Comparison of ENCODE assay signal across 9 mouse cellular contexts in genomic region chr8:126585561-126586031, GRCm38 (mm10). TPM values are rescaled to one million over a fixed set of nuclear protein-coding genes. Genes with fewer than 3 reads are reported as not detected.
A peak's percentile ranks its signal among the peaks of the same experiment; 100 is the strongest.
DNase-seq lines count a peak whose midpoint lies in the region; ATAC-seq and TF ChIP-seq lines count a peak whose summit lies in the region.
"Had no signal": no experiment of that assay in that cellular context is flagged by ENCODE, and none has a peak within 500 bp of the region (broad histone marks: within the 10 kb centered on the region; RNA-seq: fewer than 3 reads in every experiment).

No protein-coding gene starts in this region.

- 0 out of 2 replicates have a peak overlapping the region, but pooled peaks have one; percentile 1 for H3K4me3 ChIP-seq in embryonic facial prominence, embryonic 15.5 days (replicated peaks)
- H3K4me3 ChIP-seq in intestine, embryonic 14.5 days (ENCODE audit: low read depth, low read length): 0 out of 2 replicates have a peak overlapping the region, but pooled peaks have one; percentile 0
- no peak overlapping the region for H3K4me3 ChIP-seq in midbrain, postnatal 0 days (ENCODE audit: low read depth, low read length)

- H3K4me2 ChIP-seq in embryonic facial prominence, embryonic 15.5 days (replicated peaks): peak overlapping the region; percentile 85; the same call in 1 of the 2 replicates
- 0 out of 2 replicates have a peak overlapping the region, but pooled peaks have one; percentile 97 for H3K4me2 ChIP-seq in intestine, embryonic 14.5 days (ENCODE audit: low read length)
- peak overlapping the region; percentile 4; the same call in 1 of the 2 replicates for H3K4me2 ChIP-seq in midbrain, postnatal 0 days (ENCODE audit: low read depth, low read length, poor library complexity, severe bottlenecking)

- H3K27ac ChIP-seq in embryonic facial prominence, embryonic 15.5 days (replicated peaks): peak overlapping the region; percentile 96
- H3K27ac ChIP-seq in intestine, embryonic 14.5 days (ENCODE audit: low read depth): peak overlapping the region; percentile 97; the same call in 1 of the 2 replicates
- H3K27ac ChIP-seq in midbrain, postnatal 0 days (ENCODE audit: low read depth, low read length): no peak overlapping the region

- DNase-seq in cerebellum, postnatal 25 days: peak; percentile 36
- no peak for DNase-seq in cerebellum, adult 11 months
- peak; percentile 90 for DNase-seq in CD4-positive helper T cell, adult 2 months (ENCODE audit: low read depth, low spot score)
- DNase-seq in intestine, embryonic 14.5 days (ENCODE audit: low spot score): peak; percentile 62
- no peak for DNase-seq in midbrain, postnatal 0 days (ENCODE audit: low spot score)
- no peak for DNase-seq in ovary, adult 18-20 months (ENCODE audit: low spot score)
- no peak for DNase-seq in ovary, postnatal 14 days (ENCODE audit: low spot score)

- peaks cover 62% of the 10 kb centered on the region for H3K4me1 ChIP-seq in embryonic facial prominence, embryonic 15.5 days
- peaks cover 53% of the 10 kb centered on the region for H3K4me1 ChIP-seq in intestine, embryonic 14.5 days (replicated peaks; ENCODE audit: control insufficient read depth, insufficient read depth, low read length)
- peaks cover 17% of the 10 kb centered on the region for H3K4me1 ChIP-seq in midbrain, postnatal 0 days (ENCODE audit: insufficient read depth, low read length)

- TF ChIP-seq CTCF in midbrain, postnatal 0 days (IDR thresholded peaks at IDR 0.05): no peak

- 28% methylated on average over 9 of the region's 9 CpGs for WGBS in embryonic facial prominence, embryonic 15.5 days
- WGBS in intestine, embryonic 14.5 days: 43% methylated on average over 9 of the region's 9 CpGs
- 46% methylated on average over 9 of the region's 9 CpGs for WGBS in midbrain, postnatal 0 days

- peaks cover 9% of the 10 kb centered on the region; the same call in 1 of the 2 replicates for H3K36me3 ChIP-seq in embryonic facial prominence, embryonic 15.5 days
- H3K36me3 ChIP-seq in intestine, embryonic 14.5 days (ENCODE audit: control insufficient read depth, insufficient read depth, low read length): peaks cover 46% of the 10 kb centered on the region
- H3K36me3 ChIP-seq in midbrain, postnatal 0 days (ENCODE audit: insufficient read depth, low read length): peaks cover 6% of the 10 kb centered on the region

- H3K27me3 ChIP-seq in embryonic facial prominence, embryonic 15.5 days: no peaks in the 10 kb centered on the region
- no peaks in the 10 kb centered on the region for H3K27me3 ChIP-seq in intestine, embryonic 14.5 days (replicated peaks; ENCODE audit: control insufficient read depth, insufficient read depth, low read length)
- no peaks in the 10 kb centered on the region for H3K27me3 ChIP-seq in midbrain, postnatal 0 days (ENCODE audit: insufficient read depth, low read length)
- H3K27me3 ChIP-seq: Patski had no signal

- no peak overlapping the region for H3K9ac ChIP-seq in embryonic facial prominence, embryonic 15.5 days
- H3K9ac ChIP-seq in intestine, embryonic 14.5 days (ENCODE audit: low read length): no peak overlapping the region; the same call in 1 of the 2 replicates
- no peak overlapping the region for H3K9ac ChIP-seq in midbrain, postnatal 0 days (replicated peaks; ENCODE audit: low read length, poor library complexity, severe bottlenecking)

- ATAC-seq in embryonic facial prominence, embryonic 15.5 days (ENCODE audit: insufficient number of reproducible peaks, low FRiP score, low TSS enrichment, low read depth): no peak
- no peak for ATAC-seq in intestine, embryonic 14.5 days (replicated peaks; ENCODE audit: low FRiP score, low TSS enrichment, low read depth)
- ATAC-seq in midbrain, postnatal 0 days (ENCODE audit: low FRiP score): no peak
- ATAC-seq: Patski had no signal

- no peaks in the 10 kb centered on the region for H3K9me3 ChIP-seq in embryonic facial prominence, embryonic 15.5 days (replicated peaks)
- no peaks in the 10 kb centered on the region for H3K9me3 ChIP-seq in intestine, embryonic 14.5 days (ENCODE audit: control insufficient read depth, low read length)
- H3K9me3 ChIP-seq in midbrain, postnatal 0 days (ENCODE audit: low read length): no peaks in the 10 kb centered on the region

RNA-seq across cellular contexts. Expression of gene Irf2bp2, which starts 8.2 kb away (rescaled TPM):
- polyA plus RNA-seq in embryonic facial prominence, embryonic 15.5 days (2015; fragmentation: Nextera tagmentation; extraction: Ambion mirVana): 12.5 and 14.7 TPM in 2 replicates
- 11.3 and 11.5 TPM in 2 replicates for polyA plus RNA-seq in intestine, embryonic 14.5 days (2014; fragmentation: Nextera tagmentation; extraction: Ambion mirVana)
- 81.3 and 88.2 TPM in 2 replicates for total RNA-seq in midbrain, postnatal 0 days (2014; rRNA removed)
- polyA plus RNA-seq in midbrain, postnatal 0 days (2015; fragmentation: Nextera tagmentation; extraction: Ambion mirVana): 8.0 and 9.2 TPM in 2 replicates

Comparison
In these comparisons a context has a peak if more than half of its experiments do, and no peak if none do; other contexts are left out.
1. DNase-seq: peak in cerebellum, postnatal 25 days (2 of 2), CD4-positive helper T cell, adult 2 months (single experiment) and intestine, embryonic 14.5 days (single experiment); none in cerebellum, adult 11 months (single experiment), midbrain, postnatal 0 days (single experiment), ovary, adult 18-20 months (single experiment) and ovary, postnatal 14 days (single experiment).
2. H3K4me2 ChIP-seq: peak in every context shown above with its lines; median percentile 97 in intestine, embryonic 14.5 days; 85 in embryonic facial prominence, embryonic 15.5 days; 4 in midbrain, postnatal 0 days.